Mouse (Mus musculus): Measurements from ENCODE around the gene S100pbp. TPM values are rescaled to one million over a fixed set of nuclear protein-coding genes. Genes with fewer than 3 reads are reported as not detected.
A peak's percentile ranks its signal among the peaks of the same experiment; 100 is the strongest.

S100pbp gene
- total and polyA plus RNA-seq, 2 experiments from 2014 or later = 16.9 to 35.9 TPM

GRCm38 (mm10) chr4:129226441-129226963, 37.0 kb upstream of the S100pbp start:
- H3K27ac ChIP-seq = peak overlapping the region; percentile 76; the same call in 1 of the 2 replicates
- peaks cover 31% of the 10 kb centered on the region; the same call in 1 of the 2 replicates for H3K4me1 ChIP-seq (ENCODE audit: insufficient read depth, low read length)

GRCm38 (mm10) chr4:129225315-129225714, 35.8 kb upstream of the S100pbp start:
- Histone ChIP-seq H3K4me1 (ENCODE audit: insufficient read depth, low read length) (peaks cover 31% of the 10 kb centered on the region; the same call in 1 of the 2 replicates), H3K4me2 (ENCODE audit: low read depth, low read length) (peak overlapping the region; percentile 61)
- WGBS = 84% methylated on average over 12 of the region's 12 CpGs

More at GRCm38 (mm10) chr4:129226441-129226963, 37.0 kb upstream of the S100pbp start:
- H3K4me2 ChIP-seq (ENCODE audit: low read depth, low read length) = peak overlapping the region; percentile 61
- no peaks in the 10 kb centered on the region for H3K9me3 ChIP-seq (ENCODE audit: low read length)
- no peaks in the 10 kb centered on the region for H3K27me3 ChIP-seq (ENCODE audit: insufficient read depth, low read length)
- WGBS = 20% methylated on average over 5 of the region's 5 CpGs
- H3K9ac ChIP-seq (replicated peaks; ENCODE audit: low read length) = peak overlapping the region; percentile 52
- TF ChIP-seq CTCF (IDR thresholded peaks at IDR 0.05; ENCODE audit: low read depth) = no peak
- no peak for ATAC-seq
- peak overlapping the region; percentile 43 for H3K4me3 ChIP-seq (ENCODE audit: low read length)
- peaks cover 18% of the 10 kb centered on the region; the same call in 1 of the 2 replicates for H3K36me3 ChIP-seq (ENCODE audit: insufficient read depth, low read length)
- no peak for DNase-seq (ENCODE audit: low spot score)

GRCm38 (mm10) chr4:129223421-129224281, 34.1 kb upstream of the S100pbp start:
- Histone ChIP-seq H3K4me1 (ENCODE audit: insufficient read depth, low read length) (peaks cover 31% of the 10 kb centered on the region; the same call in 1 of the 2 replicates), H3K36me3 (ENCODE audit: insufficient read depth, low read length) (peaks cover 31% of the 10 kb centered on the region), H3K27me3 (ENCODE audit: insufficient read depth, low read length) (no peaks in the 10 kb centered on the region), H3K4me3 (ENCODE audit: low read length) (peak overlapping the region; percentile 18), H3K9ac (replicated peaks; ENCODE audit: low read length) (peak overlapping the region; percentile 46), H3K9me3 (ENCODE audit: low read length) (no peaks in the 10 kb centered on the region), H3K4me2 (ENCODE audit: low read depth, low read length) (peak overlapping the region; percentile 51), H3K27ac (0 out of 2 replicates have a peak overlapping the region, but pooled peaks have one; percentile 32)
- ATAC-seq (peak; percentile 30; the same call in 1 of the 2 replicates), DNase-seq (ENCODE audit: low spot score) (peak; percentile 47)
- 20% methylated on average over 55 of the region's 55 CpGs for WGBS
- no peak for TF ChIP-seq CTCF (IDR thresholded peaks at IDR 0.05; ENCODE audit: low read depth)

More at GRCm38 (mm10) chr4:129225315-129225714, 35.8 kb upstream of the S100pbp start:
- Histone ChIP-seq H3K9me3 (ENCODE audit: low read length) (no peaks in the 10 kb centered on the region), H3K4me3 (ENCODE audit: low read length) (no peak overlapping the region), H3K27ac (peak overlapping the region; percentile 45; the same call in 1 of the 2 replicates), H3K27me3 (ENCODE audit: insufficient read depth, low read length) (no peaks in the 10 kb centered on the region), H3K36me3 (ENCODE audit: insufficient read depth, low read length) (peaks cover 19% of the 10 kb centered on the region; the same call in 1 of the 2 replicates), H3K9ac (replicated peaks; ENCODE audit: low read length) (no peak overlapping the region)
- DNase-seq (ENCODE audit: low spot score) (no peak), ATAC-seq (no peak)
- no peak for TF ChIP-seq CTCF (IDR thresholded peaks at IDR 0.05; ENCODE audit: low read depth)

DNA sequence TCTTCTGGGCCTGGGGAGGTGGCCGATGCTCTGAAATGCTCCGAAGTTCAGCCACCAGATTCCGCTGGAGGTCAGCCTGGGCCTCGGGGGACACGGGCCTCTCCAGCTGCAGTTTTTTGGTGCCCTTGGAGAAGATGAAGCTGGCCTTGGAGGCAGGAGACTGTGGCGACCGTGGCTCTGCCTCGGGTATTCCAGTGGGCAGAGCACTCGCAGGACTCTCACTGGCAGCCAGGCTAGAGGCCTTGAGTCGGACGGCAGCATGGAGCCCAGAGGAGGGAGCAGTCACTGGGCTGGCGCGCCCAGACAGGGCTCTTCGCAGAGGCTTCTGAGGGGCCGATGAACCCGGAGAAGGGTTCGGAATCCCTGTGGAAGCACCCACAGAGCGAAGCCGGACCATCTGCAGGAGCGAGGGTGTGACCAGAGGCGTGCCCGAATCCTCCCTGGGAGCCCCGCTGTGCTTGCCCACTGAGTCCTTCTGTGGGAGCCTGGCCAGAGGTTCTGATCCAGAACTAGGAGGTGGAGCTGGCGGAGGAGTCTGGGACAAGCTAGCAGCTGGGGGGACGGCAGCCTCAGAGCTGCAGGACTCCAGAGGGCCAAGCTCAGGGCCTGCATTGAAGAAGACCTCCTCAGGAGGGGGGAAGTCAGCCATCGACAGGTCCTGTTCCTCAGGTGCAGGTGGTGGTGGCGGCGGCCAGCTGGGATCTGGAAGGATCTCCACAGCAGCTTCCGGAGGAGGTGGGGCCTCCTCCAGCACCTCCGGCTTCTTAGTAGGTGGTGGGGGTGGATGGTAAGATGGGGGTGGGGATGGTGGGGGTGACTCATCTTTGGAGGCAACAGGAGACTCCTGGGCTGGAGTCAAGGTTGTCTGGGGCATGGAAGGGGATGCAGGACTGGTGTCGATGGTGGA, 32.7 kb upstream of the S100pbp start:
- 65% methylated on average over 31 of the region's 31 CpGs for WGBS
- H3K4me3 ChIP-seq (ENCODE audit: low read length) = no peak overlapping the region
- H3K9me3 ChIP-seq (ENCODE audit: low read length) = no peaks in the 10 kb centered on the region
- no peak for TF ChIP-seq CTCF (IDR thresholded peaks at IDR 0.05; ENCODE audit: low read depth)
- peaks cover 44% of the 10 kb centered on the region for H3K36me3 ChIP-seq (ENCODE audit: insufficient read depth, low read length)
- H3K9ac ChIP-seq (replicated peaks; ENCODE audit: low read length) = no peak overlapping the region
- DNase-seq (ENCODE audit: low spot score) = no peak
- H3K4me1 ChIP-seq (ENCODE audit: insufficient read depth, low read length) = peaks cover 20% of the 10 kb centered on the region; the same call in 1 of the 2 replicates
- no peak for ATAC-seq
- H3K27ac ChIP-seq = no peak overlapping the region
- no peak overlapping the region for H3K4me2 ChIP-seq (ENCODE audit: low read depth, low read length)
- H3K27me3 ChIP-seq (ENCODE audit: insufficient read depth, low read length) = no peaks in the 10 kb centered on the region

DNA sequence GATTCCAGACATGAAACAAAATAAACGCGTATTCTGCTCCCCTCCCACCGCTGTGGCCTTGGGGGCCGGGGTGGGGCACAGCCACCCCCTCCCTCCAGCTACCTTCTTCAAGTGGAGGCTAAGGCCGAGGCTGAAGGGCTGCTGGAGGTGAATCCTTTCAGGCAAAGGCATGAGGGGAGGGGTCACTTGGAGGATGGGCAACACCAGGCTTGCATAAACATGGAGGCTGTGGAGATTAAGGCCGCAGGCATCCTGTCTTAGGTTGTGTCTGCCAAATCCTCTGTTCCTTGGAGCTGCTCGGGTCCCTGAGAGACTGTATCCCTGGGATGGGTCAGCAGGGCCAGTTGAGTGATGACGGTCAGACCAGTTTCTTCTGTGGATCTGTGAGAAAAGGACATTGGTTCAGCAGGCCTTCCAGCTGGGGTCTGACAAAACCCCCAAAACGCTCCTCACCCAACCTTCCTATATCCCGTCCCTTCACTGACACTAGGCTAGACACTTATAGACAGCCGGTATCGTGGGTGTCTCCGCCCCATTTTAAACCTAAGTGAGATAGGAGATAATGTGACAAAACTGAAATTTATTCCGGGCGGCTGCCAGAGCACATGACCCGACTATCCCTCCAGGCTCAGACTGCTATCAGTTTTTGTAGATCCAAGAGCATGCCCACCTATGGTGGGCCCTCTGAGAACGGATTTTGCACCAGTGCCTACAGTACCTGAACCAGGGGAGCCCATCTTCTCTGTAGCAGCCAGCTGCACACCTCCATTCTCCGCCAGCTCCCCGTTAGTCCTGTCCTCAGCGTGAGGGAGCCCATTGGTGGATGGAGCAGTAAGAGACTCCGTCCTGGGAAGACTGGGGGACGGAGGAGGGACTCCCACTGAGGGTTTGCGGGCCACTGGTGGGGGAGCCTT, 31.8 kb upstream of the S100pbp start:
- peaks cover 51% of the 10 kb centered on the region for H3K36me3 ChIP-seq (ENCODE audit: insufficient read depth, low read length)

More for the DNA sequence above, 31.8 kb upstream of the S100pbp start:
- WGBS = 76% methylated on average over 23 of the region's 23 CpGs
- DNase-seq (ENCODE audit: low spot score) = no peak
- no peaks in the 10 kb centered on the region for H3K27me3 ChIP-seq (ENCODE audit: insufficient read depth, low read length)
- H3K27ac ChIP-seq = no peak overlapping the region
- H3K9ac ChIP-seq (replicated peaks; ENCODE audit: low read length) = no peak overlapping the region
- H3K4me2 ChIP-seq (ENCODE audit: low read depth, low read length) = no peak overlapping the region
- no peak overlapping the region for H3K4me3 ChIP-seq (ENCODE audit: low read length)
- H3K9me3 ChIP-seq (ENCODE audit: low read length) = no peaks in the 10 kb centered on the region
- ATAC-seq = no peak
- TF ChIP-seq CTCF (IDR thresholded peaks at IDR 0.05; ENCODE audit: low read depth) = no peak
- peaks cover 14% of the 10 kb centered on the region; the same call in 1 of the 2 replicates for H3K4me1 ChIP-seq (ENCODE audit: insufficient read depth, low read length)
